Mouse (Mus musculus): Measurements from ENCODE around the gene Cyp4x1. TPM values are rescaled to one million over a fixed set of nuclear protein-coding genes. Genes with fewer than 3 reads are reported as not detected.

Gene Cyp4x1
- polyA plus RNA-seq, 1 experiment: 0.38 TPM

GRCm38 (mm10) chr4:115093331-115093864 is 40.7 kb downstream of the Cyp4x1 start:
- no peaks in the 10 kb centered on the region for H3K9me3 ChIP-seq
- no peaks in the 10 kb centered on the region for H3K27me3 ChIP-seq (replicated peaks)
- peaks cover 97% of the 10 kb centered on the region for H3K4me1 ChIP-seq
- no peak overlapping the region for H3K4me3 ChIP-seq (replicated peaks)
- no peak for TF ChIP-seq GATA1 (IDR thresholded peaks at IDR 0.05; ENCODE audit: borderline replicate concordance, low read length)
- TF ChIP-seq FLI1 (IDR thresholded peaks at IDR 0.05; ENCODE audit: low read length): no peak
- H3K36me3 ChIP-seq (replicated peaks; ENCODE audit: low read length): peaks cover 11% of the 10 kb centered on the region

DNA sequence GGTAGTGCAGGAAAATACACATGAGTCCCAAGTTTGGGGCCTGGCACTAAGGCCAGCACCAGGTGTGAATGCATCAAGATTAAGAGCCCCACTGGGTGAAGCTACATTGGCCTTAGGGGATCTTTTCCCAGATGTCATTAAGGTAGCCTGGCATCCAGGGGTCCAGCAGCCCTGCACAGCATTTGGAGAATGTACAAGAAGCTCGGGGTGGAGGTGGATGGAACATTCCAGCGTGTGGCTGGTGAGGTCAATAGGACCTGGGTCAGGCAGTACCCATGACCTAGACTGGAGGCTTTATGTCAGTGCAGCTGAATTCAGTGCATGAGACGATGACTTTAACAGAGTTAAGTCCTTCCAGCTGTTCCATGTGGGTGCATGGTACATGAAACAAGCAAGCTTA is 42.3 kb downstream of the Cyp4x1 start:
- H3K4me1 ChIP-seq: peaks cover 97% of the 10 kb centered on the region
- no peak for TF ChIP-seq FLI1 (IDR thresholded peaks at IDR 0.05; ENCODE audit: low read length)
- no peak for TF ChIP-seq GATA1 (IDR thresholded peaks at IDR 0.05; ENCODE audit: borderline replicate concordance, low read length)

GRCm38 (mm10) chr4:115090592-115090991 is 43.5 kb downstream of the Cyp4x1 start:
- Histone ChIP-seq H3K4me1 (peaks cover 96% of the 10 kb centered on the region), H3K9me3 (no peaks in the 10 kb centered on the region), H3K4me3 (replicated peaks) (peak overlapping the region; percentile 35), H3K27me3 (replicated peaks) (no peaks in the 10 kb centered on the region), H3K36me3 (replicated peaks; ENCODE audit: low read length) (peaks cover 11% of the 10 kb centered on the region)
- no peak for TF ChIP-seq GATA1 (IDR thresholded peaks at IDR 0.05; ENCODE audit: borderline replicate concordance, low read length)
- TF ChIP-seq FLI1 (IDR thresholded peaks at IDR 0.05; ENCODE audit: low read length): no peak

More for the DNA sequence above, 42.3 kb downstream of the Cyp4x1 start:
- peaks cover 11% of the 10 kb centered on the region for H3K36me3 ChIP-seq (replicated peaks; ENCODE audit: low read length)
- H3K4me3 ChIP-seq (replicated peaks): no peak overlapping the region
- no peaks in the 10 kb centered on the region for H3K27me3 ChIP-seq (replicated peaks)
- no peaks in the 10 kb centered on the region for H3K9me3 ChIP-seq

- peaks cover 11% of the 10 kb centered on the region for H3K36me3 ChIP-seq (replicated peaks; ENCODE audit: low read length)
- H3K27me3 ChIP-seq (replicated peaks): no peaks in the 10 kb centered on the region
- H3K4me1 ChIP-seq: peaks cover 92% of the 10 kb centered on the region
- TF ChIP-seq FLI1 (IDR thresholded peaks at IDR 0.05; ENCODE audit: low read length) (no peak), GATA1 (IDR thresholded peaks at IDR 0.05; ENCODE audit: borderline replicate concordance, low read length) (no peak)
- H3K4me3 ChIP-seq (replicated peaks): peak within 1 kb of the TSS; percentile 84
- no peaks in the 10 kb centered on the region for H3K9me3 ChIP-seq
These were observed 45.3 kb downstream of the Cyp4x1 start, which contains the start of gene Pdzk1ip1 for GRCm38 (mm10) chr4:115088611-115089338. Pdzk1ip1 (plus strand) TSS chr4:115088708.

DNA sequence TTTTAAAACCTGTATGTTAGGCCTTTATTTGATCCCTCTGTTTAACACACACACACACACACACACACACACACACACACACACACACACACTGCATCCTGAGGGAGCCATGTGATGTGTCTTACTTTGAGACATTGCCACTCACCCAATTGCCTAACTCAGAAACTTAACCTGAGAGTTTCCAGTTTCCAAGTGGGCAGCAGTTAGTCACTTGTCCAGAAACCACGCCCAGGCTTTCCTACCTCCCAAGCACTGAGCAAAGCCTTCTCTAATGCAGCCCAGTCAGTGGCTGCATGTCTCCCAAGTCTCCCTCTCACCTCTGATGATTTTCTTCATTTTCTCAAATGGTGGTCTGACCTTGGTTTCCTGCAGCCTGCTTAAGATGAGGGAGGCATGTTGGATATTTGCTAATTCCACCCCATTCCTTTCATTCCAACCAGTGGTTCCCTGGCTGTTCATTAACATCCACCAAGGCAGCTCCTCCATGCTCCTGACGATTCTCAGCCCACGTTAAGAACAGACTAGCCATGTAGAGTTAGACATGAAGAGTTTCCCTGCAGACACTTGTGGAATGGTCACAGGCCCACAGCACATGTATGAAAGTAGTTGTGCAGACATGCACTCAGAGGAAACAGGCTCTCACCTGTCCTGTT is 47.2 kb downstream of the Cyp4x1 start:
- H3K9me3 ChIP-seq: no peaks in the 10 kb centered on the region
- no peaks in the 10 kb centered on the region for H3K27me3 ChIP-seq (replicated peaks)
- peaks cover 92% of the 10 kb centered on the region for H3K4me1 ChIP-seq
- peaks cover 7% of the 10 kb centered on the region for H3K36me3 ChIP-seq (replicated peaks; ENCODE audit: low read length)
- TF ChIP-seq GATA1 (IDR thresholded peaks at IDR 0.05; ENCODE audit: borderline replicate concordance, low read length): no peak
- TF ChIP-seq FLI1 (IDR thresholded peaks at IDR 0.05; ENCODE audit: low read length): no peak
- no peak overlapping the region for H3K4me3 ChIP-seq (replicated peaks)

DNA sequence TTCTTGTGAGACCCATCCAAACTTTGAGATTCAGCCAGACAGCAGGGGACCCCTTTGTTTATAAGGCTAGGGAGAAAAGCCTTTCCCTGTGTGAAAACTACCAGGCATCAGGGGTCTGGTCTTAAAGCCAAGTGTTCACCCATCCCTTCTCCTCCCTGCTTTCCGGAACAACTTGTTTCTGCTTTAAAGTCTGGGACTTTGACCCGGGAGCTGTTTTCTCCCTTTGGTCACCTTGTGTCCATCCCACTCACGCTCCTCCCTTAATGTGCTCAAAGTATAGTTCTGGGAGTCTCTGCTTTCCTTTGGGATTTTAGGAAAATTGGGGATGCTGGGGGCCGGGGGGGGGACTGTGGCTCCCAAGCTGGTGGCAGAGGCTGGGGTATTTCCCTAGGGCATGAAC is 47.8 kb downstream of the Cyp4x1 start:
- TF ChIP-seq FLI1 (IDR thresholded peaks at IDR 0.05; ENCODE audit: low read length): no peak
- TF ChIP-seq GATA1 (IDR thresholded peaks at IDR 0.05; ENCODE audit: borderline replicate concordance, low read length): no peak
- H3K27me3 ChIP-seq (replicated peaks): no peaks in the 10 kb centered on the region
- H3K36me3 ChIP-seq (replicated peaks; ENCODE audit: low read length): peaks cover 7% of the 10 kb centered on the region
- H3K4me3 ChIP-seq (replicated peaks): no peak overlapping the region
- no peaks in the 10 kb centered on the region for H3K9me3 ChIP-seq
- peaks cover 92% of the 10 kb centered on the region for H3K4me1 ChIP-seq

GRCm38 (mm10) chr4:115085522-115086095 is 48.5 kb downstream of the Cyp4x1 start:
- TF ChIP-seq GATA1 (IDR thresholded peaks at IDR 0.05; ENCODE audit: borderline replicate concordance, low read length): no peak
- no peak for TF ChIP-seq FLI1 (IDR thresholded peaks at IDR 0.05; ENCODE audit: low read length)
- Histone ChIP-seq H3K4me3 (replicated peaks) (peak overlapping the region; percentile 50), H3K4me1 (peaks cover 89% of the 10 kb centered on the region), H3K36me3 (replicated peaks; ENCODE audit: low read length) (peaks cover under 1% of the 10 kb centered on the region), H3K27me3 (replicated peaks) (no peaks in the 10 kb centered on the region), H3K9me3 (no peaks in the 10 kb centered on the region)

DNA sequence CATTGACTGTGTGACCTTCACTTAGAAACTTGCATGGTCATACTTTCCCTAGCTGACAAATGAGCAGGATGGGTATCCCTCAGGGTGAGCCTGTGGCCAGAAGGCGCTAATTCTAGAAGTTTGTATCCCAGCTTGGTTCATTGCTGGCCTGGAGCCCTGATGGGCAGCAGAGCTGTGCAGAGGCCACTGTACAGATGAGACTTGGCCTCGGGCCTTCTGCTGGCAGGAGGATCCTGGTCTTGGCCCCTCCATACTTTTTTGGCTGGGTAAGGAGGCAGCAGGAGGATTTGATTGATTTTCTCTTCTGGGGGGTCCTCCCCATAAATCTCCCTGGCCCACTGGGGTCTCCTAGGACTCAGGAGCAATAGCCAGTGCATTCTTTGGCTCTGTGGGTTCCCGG is 51.0 kb downstream of the Cyp4x1 start:
- Histone ChIP-seq H3K36me3 (replicated peaks; ENCODE audit: low read length) (no peaks in the 10 kb centered on the region), H3K9me3 (no peaks in the 10 kb centered on the region), H3K4me3 (replicated peaks) (no peak overlapping the region), H3K4me1 (peaks cover 88% of the 10 kb centered on the region), H3K27me3 (replicated peaks) (no peaks in the 10 kb centered on the region)
- TF ChIP-seq FLI1 (IDR thresholded peaks at IDR 0.05; ENCODE audit: low read length) (no peak), GATA1 (IDR thresholded peaks at IDR 0.05; ENCODE audit: borderline replicate concordance, low read length) (no peak)

DNA sequence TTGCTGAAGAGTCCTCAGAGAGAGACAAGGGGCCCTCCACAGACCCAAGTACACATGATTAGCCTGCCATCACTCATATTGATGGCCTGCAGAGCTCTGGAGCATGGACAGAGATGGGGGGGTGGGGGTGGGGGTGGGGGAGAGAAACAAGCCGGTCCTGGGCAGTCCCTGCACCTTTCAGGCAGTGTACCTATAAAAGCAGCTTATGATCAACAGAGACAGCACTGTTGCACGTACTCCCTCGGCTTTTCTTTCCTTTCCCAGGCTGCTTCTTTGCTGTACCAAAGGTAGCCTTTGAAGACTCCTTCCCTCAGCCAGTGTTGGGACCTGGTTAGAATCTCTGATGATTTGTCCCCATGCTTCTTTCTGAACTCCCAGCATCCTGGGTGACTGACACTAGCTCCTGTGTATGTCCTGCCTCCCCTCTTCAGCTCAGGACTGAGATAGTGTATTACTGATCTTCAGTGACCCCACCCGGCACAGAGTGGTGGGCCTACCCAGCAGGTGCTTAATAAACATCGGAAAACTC is 54.2 kb downstream of the Cyp4x1 start:
- no peaks in the 10 kb centered on the region for H3K36me3 ChIP-seq (replicated peaks; ENCODE audit: low read length)
- no peaks in the 10 kb centered on the region for H3K9me3 ChIP-seq
- peaks cover 86% of the 10 kb centered on the region for H3K4me1 ChIP-seq
- TF ChIP-seq FLI1 (IDR thresholded peaks at IDR 0.05; ENCODE audit: low read length) (no peak), GATA1 (IDR thresholded peaks at IDR 0.05; ENCODE audit: borderline replicate concordance, low read length) (no peak)
- no peaks in the 10 kb centered on the region for H3K27me3 ChIP-seq (replicated peaks)
- H3K4me3 ChIP-seq (replicated peaks): no peak overlapping the region
